Mouse (Mus musculus) heart, postnatal 0 days (tissue): Measurements from ENCODE around the gene Mast4.

Experiments used
- CTCF ChIP-seq: IDR thresholded peaks from 2 replicates; pipeline ENCODE4 v1.5.1; 2016; ENCODE audit warnings: antibody characterized with exemption, control low read depth, low read depth
- EP300 ChIP-seq: IDR thresholded peaks from 2 replicates; pipeline ENCODE4 v1.6.1; 2016; ENCODE audit warnings: antibody characterized with exemption, low read depth

GRCm38 (mm10) chr13:102994098-102994497 is 340.2 kb downstream of the Mast4 start:
- TF ChIP-seq CTCF (no peak), EP300 (no peak)
